Mouse (Mus musculus) gastrocnemius, postnatal 14 days (tissue): ENCODE measurements around the gene Slc27a1. TPM values are rescaled to one million over a fixed set of nuclear protein-coding genes. Genes with fewer than 3 reads are reported as not detected.
"Not testable (repeated sequence)": the region's sequence is repeated elsewhere in the genome, so short reads cannot be mapped to it uniquely, and the experiment has no call there.

Experiments
- DNase-seq: peaks from one replicate; pipeline ENCODE4 v3.0.0; 2021; ENCODE audit warnings: mixed read lengths
- intact Hi-C: fragments of 180-260 bp; cut with DNase I; formaldehyde crosslinking; loops from one replicate; pipeline ENCODE4 v1.15.1; 2025; ENCODE audit warnings: low total_unique reads
- long read RNA-seq, 2 experiments: library from polyadenylated mRNA; stranded (forward); transcript quantifications; one replicate each; pipeline ENCODE4 v2.0.0; 2021
- total RNA-seq, 2 experiments: library from RNA; stranded (reverse); gene quantifications; 2 replicates each; pipeline ENCODE4 v1.2.3; 2021

Gene Slc27a1
- total RNA-seq: 10 to 100 TPM; 29.9 to 50.8 TPM
- long read RNA-seq, experiment 1, transcript Slc27a1-207 (13 exons, 2,730 nt): major isoform, 9 of 74 reads
- long read RNA-seq, experiment 1, partial matches to known transcripts: 20 of 74 reads
- long read RNA-seq, experiment 1, other reads (novel, unspliced or antisense): 41 of 74 reads
- long read RNA-seq, experiment 2, transcript Slc27a1-207 (13 exons, 2,730 nt): major isoform, 20 of 99 reads
- long read RNA-seq, experiment 2, partial matches to known transcripts: 25 of 99 reads
- long read RNA-seq, experiment 2, other reads (novel, unspliced or antisense): 51 of 99 reads

- DNase-seq: peak; percentile 80
Measured at GRCm38 (mm10) chr8:71568387-71568937, at the start of gene Slc27a1. Gene Slc27a1 (plus strand): TSS chr8:71568882.

GRCm38 (mm10) chr8:71519037-71519825 is 49.5 kb upstream of the Slc27a1 start:
- intact Hi-C loops: not testable (repeated sequence)
- peak; percentile 65 for DNase-seq

More at GRCm38 (mm10) chr8:71568387-71568937, at the start of gene Slc27a1:
- intact Hi-C loops: no loop called here

GRCm38 (mm10) chr8:71521634-71522033 is 47.0 kb upstream of the Slc27a1 start:
- peak; percentile 95 for DNase-seq
- intact Hi-C loops: loop anchor here (2.0 kb wide), 1 partner anchor 81 kb away; no protein-coding TSS in a partner anchor

- intact Hi-C loops: no loop called here
- no peak for DNase-seq
Measured at GRCm38 (mm10) chr8:71525226-71526050, 43.2 kb upstream of the Slc27a1 start, which contains the start of gene Ccdc194. Gene Ccdc194 (minus strand): TSS chr8:71525711.

GRCm38 (mm10) chr8:71526272-71526671 is 42.4 kb upstream of the Slc27a1 start:
- intact Hi-C loops: no loop called here
- no peak for DNase-seq

GRCm38 (mm10) chr8:71527162-71527870 is 41.4 kb upstream of the Slc27a1 start:
- intact Hi-C loops: no loop called here
- no peak for DNase-seq

GRCm38 (mm10) chr8:71528362-71529073 is 40.2 kb upstream of the Slc27a1 start:
- intact Hi-C loops: no loop called here
- no peak for DNase-seq

- DNase-seq, intact Hi-C loops: not testable (repeated sequence)
Measured at GRCm38 (mm10) chr8:71530735-71531467, 37.8 kb upstream of the Slc27a1 start.

- no peak for DNase-seq
- intact Hi-C loops: no loop called here
Measured at GRCm38 (mm10) chr8:71534263-71534810, 34.3 kb upstream of the Slc27a1 start.

GRCm38 (mm10) chr8:71535663-71536062 is 33.0 kb upstream of the Slc27a1 start:
- no peak for DNase-seq
- intact Hi-C loops: no loop called here

- intact Hi-C loops: no loop called here
- peak; percentile 85 for DNase-seq
Measured at GRCm38 (mm10) chr8:71537028-71537867, 31.4 kb upstream of the Slc27a1 start, which contains the start of gene Bst2. Gene Bst2 (minus strand): TSS chr8:71537456.

GRCm38 (mm10) chr8:71542632-71543343 is 25.9 kb upstream of the Slc27a1 start, which contains the start of gene Mvb12a:
Gene Mvb12a (plus strand): TSS chr8:71542922.
- peak; percentile 97 for DNase-seq
- intact Hi-C loops: no loop called here

- no peak for DNase-seq
- intact Hi-C loops: no loop called here
Measured at GRCm38 (mm10) chr8:71543755-71544154, 24.9 kb upstream of the Slc27a1 start.

- DNase-seq: no peak
- intact Hi-C loops: no loop called here
Measured at GRCm38 (mm10) chr8:71545053-71545452, 23.6 kb upstream of the Slc27a1 start.

GRCm38 (mm10) chr8:71547590-71547989 is 21.1 kb upstream of the Slc27a1 start:
- intact Hi-C loops: no loop called here

GRCm38 (mm10) chr8:71550754-71551153 is 17.9 kb upstream of the Slc27a1 start:
- no peak for DNase-seq
- intact Hi-C loops: no loop called here

More at GRCm38 (mm10) chr8:71547590-71547989, 21.1 kb upstream of the Slc27a1 start:
- no peak for DNase-seq
